Mouse (Mus musculus) liver, embryonic 15.5 days (tissue): ENCODE results near the gene Hus1b. TPM values are rescaled to one million over a fixed set of nuclear protein-coding genes. Genes with fewer than 3 reads are reported as not detected.

Experiments used
- ATAC-seq: fragments of 200-750 bp; cut with Nextera tagmentation; 2 replicates; pipeline ENCODE4 v1.8.0; 2017; ENCODE audit warnings: moderate number of reproducible peaks, mild to moderate bottlenecking, moderate library complexity; ENCODE audit not compliant: insufficient read depth
- H3K27ac ChIP-seq: fragments of 300-500 bp; sonication (generic); replicated peaks from 2 replicates; pipeline ENCODE4 v1.5.1; 2015; ENCODE audit warnings: mild to moderate bottlenecking, inconsistent platforms
- H3K27me3 ChIP-seq: fragments of 300-500 bp; sonication (generic); 2 replicates; pipeline ENCODE4 v1.6.1; 2015; ENCODE audit warnings: mild to moderate bottlenecking, inconsistent platforms
- H3K36me3 ChIP-seq: fragments of 300-500 bp; sonication (generic); replicated peaks from 2 replicates; pipeline ENCODE4 v1.6.1; 2015; ENCODE audit warnings: moderate library complexity, mild to moderate bottlenecking, inconsistent platforms
- H3K4me1 ChIP-seq: fragments of 300-500 bp; sonication (generic); replicated peaks from 2 replicates; pipeline ENCODE4 v1.6.1; 2015; ENCODE audit warnings: inconsistent platforms
- H3K4me2 ChIP-seq: fragments of 300-500 bp; sonication (generic); 2 replicates; pipeline ENCODE4 v1.6.1; 2015; ENCODE audit warnings: moderate library complexity, mild to moderate bottlenecking, inconsistent platforms
- H3K4me3 ChIP-seq: fragments of 300-500 bp; sonication (generic); replicated peaks from 2 replicates; pipeline ENCODE4 v1.5.1; 2015; ENCODE audit warnings: mild to moderate bottlenecking, inconsistent platforms
- H3K9ac ChIP-seq: fragments of 300-500 bp; sonication (generic); 2 replicates; pipeline ENCODE4 v1.6.1; 2015; ENCODE audit warnings: moderate library complexity, mild to moderate bottlenecking, inconsistent platforms
- H3K9me3 ChIP-seq: fragments of 300-500 bp; sonication (generic); replicated peaks from 2 replicates; pipeline ENCODE4 v1.6.1; 2016; ENCODE audit warnings: inconsistent platforms
- WGBS: fragments of 180-500 bp; shearing (Covaris S2); methylation state at CpG from one replicate; pipeline ENCODE4 v1.1.7; 2015; ENCODE audit warnings: mixed read lengths; ENCODE audit not compliant: insufficient replicate concordance; 5-methylcytosine and 5-hydroxymethylcytosine counted together
- polyA plus RNA-seq: library from polyadenylated mRNA; unstranded; fragments of >200 nt; fragmentation: Nextera tagmentation; extraction: Ambion mirVana; gene quantifications from 2 replicates; pipeline ENCODE4 v1.2.1, GENCODE M21; 2015

The Hus1b gene
- polyA plus RNA-seq, 1 experiment from 2014 or later: not detected

GRCm38 (mm10) chr13:30949181-30949580 lies 1.6 kb upstream of the Hus1b start:
- no peak for ATAC-seq
- Histone ChIP-seq H3K4me1 (peaks cover 16% of the 10 kb centered on the region), H3K27ac (no peak overlapping the region), H3K9me3 (no peaks in the 10 kb centered on the region), H3K4me3 (no peak overlapping the region), H3K9ac (no peak overlapping the region), H3K27me3 (no peaks in the 10 kb centered on the region), H3K4me2 (no peak overlapping the region), H3K36me3 (no peaks in the 10 kb centered on the region)
- 81% methylated on average over 9 of the region's 9 CpGs for WGBS

GRCm38 (mm10) chr13:30947129-30947528 lies 430 bp downstream of the Hus1b start:
- Histone ChIP-seq H3K27ac (no peak overlapping the region), H3K4me1 (peaks cover 9% of the 10 kb centered on the region), H3K27me3 (no peaks in the 10 kb centered on the region), H3K9me3 (no peaks in the 10 kb centered on the region), H3K4me2 (no peak overlapping the region), H3K9ac (no peak overlapping the region), H3K4me3 (no peak overlapping the region), H3K36me3 (no peaks in the 10 kb centered on the region)
- 68% methylated on average over 15 of the region's 15 CpGs for WGBS
- no peak for ATAC-seq

- Histone ChIP-seq H3K27ac (no peak overlapping the region), H3K9ac (no peak overlapping the region), H3K9me3 (no peaks in the 10 kb centered on the region), H3K36me3 (no peaks in the 10 kb centered on the region), H3K4me1 (peaks cover 9% of the 10 kb centered on the region), H3K27me3 (no peaks in the 10 kb centered on the region), H3K4me3 (no peak overlapping the region), H3K4me2 (no peak overlapping the region)
- no peak for ATAC-seq
These were observed 1.8 kb downstream of the Hus1b start for GRCm38 (mm10) chr13:30945788-30946187.

GRCm38 (mm10) chr13:30932972-30933371 lies 14.6 kb downstream of the Hus1b start:
- 80% methylated on average over 6 of the region's 6 CpGs for WGBS
- no peak for ATAC-seq
- Histone ChIP-seq H3K9me3 (no peaks in the 10 kb centered on the region), H3K4me1 (peaks cover 23% of the 10 kb centered on the region), H3K4me3 (no peak overlapping the region), H3K27ac (no peak overlapping the region), H3K4me2 (no peak overlapping the region), H3K27me3 (no peaks in the 10 kb centered on the region), H3K36me3 (0 out of 2 replicates have a peak, but pooled peaks cover 9% of the 10 kb centered on the region), H3K9ac (no peak overlapping the region)

- H3K4me2 ChIP-seq: no peak overlapping the region
- no peak overlapping the region for H3K9ac ChIP-seq
- H3K27me3 ChIP-seq: no peaks in the 10 kb centered on the region
- peaks cover 23% of the 10 kb centered on the region for H3K4me1 ChIP-seq
- 0 out of 2 replicates have a peak, but pooled peaks cover 9% of the 10 kb centered on the region for H3K36me3 ChIP-seq
- H3K9me3 ChIP-seq: no peaks in the 10 kb centered on the region
- WGBS: 45% methylated on average over 4 of the region's 4 CpGs
- peak; percentile 85 for ATAC-seq
- H3K4me3 ChIP-seq: no peak overlapping the region
- H3K27ac ChIP-seq: no peak overlapping the region
These were observed 15.9 kb downstream of the Hus1b start for GRCm38 (mm10) chr13:30931613-30932012.

GRCm38 (mm10) chr13:30929119-30929518 lies 18.4 kb downstream of the Hus1b start:
- H3K27me3 ChIP-seq: no peaks in the 10 kb centered on the region
- H3K4me1 ChIP-seq: peaks cover 23% of the 10 kb centered on the region
- H3K9me3 ChIP-seq: no peaks in the 10 kb centered on the region
- H3K4me3 ChIP-seq: no peak overlapping the region
- WGBS: 25% methylated on average over 2 of the region's 2 CpGs
- peaks cover 13% of the 10 kb centered on the region for H3K36me3 ChIP-seq
- no peak overlapping the region for H3K4me2 ChIP-seq
- no peak overlapping the region for H3K9ac ChIP-seq
- H3K27ac ChIP-seq: no peak overlapping the region
- ATAC-seq: peak; percentile 56

- no peaks in the 10 kb centered on the region for H3K27me3 ChIP-seq
- H3K9me3 ChIP-seq: no peaks in the 10 kb centered on the region
- H3K4me2 ChIP-seq: no peak overlapping the region
- no peak overlapping the region for H3K9ac ChIP-seq
- ATAC-seq: no peak; the same call in 1 of the 2 replicates
- no peak overlapping the region for H3K4me3 ChIP-seq
- H3K4me1 ChIP-seq: peaks cover 8% of the 10 kb centered on the region
- peaks cover 13% of the 10 kb centered on the region for H3K36me3 ChIP-seq
- no peak overlapping the region for H3K27ac ChIP-seq
- WGBS: 79% methylated on average over 6 of the region's 6 CpGs
These were observed 23.3 kb downstream of the Hus1b start for GRCm38 (mm10) chr13:30924269-30924668.

- Histone ChIP-seq H3K4me2 (no peak overlapping the region), H3K9me3 (no peaks in the 10 kb centered on the region), H3K27me3 (no peaks in the 10 kb centered on the region), H3K27ac (no peak overlapping the region), H3K9ac (no peak overlapping the region), H3K4me3 (no peak overlapping the region), H3K36me3 (peaks cover 13% of the 10 kb centered on the region), H3K4me1 (no peaks in the 10 kb centered on the region)
- ATAC-seq: no peak
- 70% methylated on average over 4 of the region's 4 CpGs for WGBS
These were observed 25.6 kb downstream of the Hus1b start for GRCm38 (mm10) chr13:30921914-30922313.

GRCm38 (mm10) chr13:30913757-30914156 lies 33.8 kb downstream of the Hus1b start:
- Histone ChIP-seq H3K4me3 (no peak overlapping the region), H3K27ac (no peak overlapping the region), H3K9ac (no peak overlapping the region), H3K4me2 (no peak overlapping the region), H3K4me1 (no peaks in the 10 kb centered on the region), H3K27me3 (no peaks in the 10 kb centered on the region), H3K9me3 (no peaks in the 10 kb centered on the region), H3K36me3 (peaks cover 5% of the 10 kb centered on the region; the same call in 1 of the 2 replicates)
- ATAC-seq: no peak

- no peak for ATAC-seq
- no peak overlapping the region for H3K4me2 ChIP-seq
- no peak overlapping the region for H3K4me3 ChIP-seq
- no peaks in the 10 kb centered on the region for H3K9me3 ChIP-seq
- H3K27me3 ChIP-seq: no peaks in the 10 kb centered on the region
- no peaks in the 10 kb centered on the region for H3K4me1 ChIP-seq
- H3K36me3 ChIP-seq: peaks cover 5% of the 10 kb centered on the region; the same call in 1 of the 2 replicates
- no peak overlapping the region for H3K27ac ChIP-seq
- H3K9ac ChIP-seq: no peak overlapping the region
- WGBS: 39% methylated on average over 4 of the region's 4 CpGs
These were observed 34.5 kb downstream of the Hus1b start for GRCm38 (mm10) chr13:30913028-30913427.

- H3K4me3 ChIP-seq: no peak overlapping the region
- ATAC-seq: no peak
- 70% methylated on average over 5 of the region's 5 CpGs for WGBS
- H3K4me2 ChIP-seq: no peak overlapping the region
- no peak overlapping the region for H3K27ac ChIP-seq
- no peaks in the 10 kb centered on the region for H3K27me3 ChIP-seq
- no peaks in the 10 kb centered on the region for H3K9me3 ChIP-seq
- no peaks in the 10 kb centered on the region for H3K4me1 ChIP-seq
- peaks cover 5% of the 10 kb centered on the region; the same call in 1 of the 2 replicates for H3K36me3 ChIP-seq
- no peak overlapping the region for H3K9ac ChIP-seq
These were observed 35.5 kb downstream of the Hus1b start for GRCm38 (mm10) chr13:30911931-30912625.

GRCm38 (mm10) chr13:30910889-30911288 lies 36.7 kb downstream of the Hus1b start:
- peaks cover 8% of the 10 kb centered on the region; the same call in 1 of the 2 replicates for H3K36me3 ChIP-seq
- H3K9ac ChIP-seq: no peak overlapping the region
- H3K4me2 ChIP-seq: no peak overlapping the region
- no peaks in the 10 kb centered on the region for H3K9me3 ChIP-seq
- 76% methylated on average over 5 of the region's 5 CpGs for WGBS
- H3K4me3 ChIP-seq: no peak overlapping the region
- no peaks in the 10 kb centered on the region for H3K27me3 ChIP-seq
- no peak overlapping the region for H3K27ac ChIP-seq
- H3K4me1 ChIP-seq: no peaks in the 10 kb centered on the region
- ATAC-seq: no peak
